Mouse (Mus musculus): ENCODE measurements around the gene Btg2.

Gene Btg2

GRCm38 (mm10) chr1:134097080-134097855, 18.3 kb upstream of the Btg2 start:
- DNase-seq: peak; percentile 4

GRCm38 (mm10) chr1:134096264-134096934, 17.5 kb upstream of the Btg2 start:
- DNase-seq: peak; percentile 17

GRCm38 (mm10) chr1:134095721-134096120, 16.8 kb upstream of the Btg2 start:
- DNase-seq: no peak

DNA sequence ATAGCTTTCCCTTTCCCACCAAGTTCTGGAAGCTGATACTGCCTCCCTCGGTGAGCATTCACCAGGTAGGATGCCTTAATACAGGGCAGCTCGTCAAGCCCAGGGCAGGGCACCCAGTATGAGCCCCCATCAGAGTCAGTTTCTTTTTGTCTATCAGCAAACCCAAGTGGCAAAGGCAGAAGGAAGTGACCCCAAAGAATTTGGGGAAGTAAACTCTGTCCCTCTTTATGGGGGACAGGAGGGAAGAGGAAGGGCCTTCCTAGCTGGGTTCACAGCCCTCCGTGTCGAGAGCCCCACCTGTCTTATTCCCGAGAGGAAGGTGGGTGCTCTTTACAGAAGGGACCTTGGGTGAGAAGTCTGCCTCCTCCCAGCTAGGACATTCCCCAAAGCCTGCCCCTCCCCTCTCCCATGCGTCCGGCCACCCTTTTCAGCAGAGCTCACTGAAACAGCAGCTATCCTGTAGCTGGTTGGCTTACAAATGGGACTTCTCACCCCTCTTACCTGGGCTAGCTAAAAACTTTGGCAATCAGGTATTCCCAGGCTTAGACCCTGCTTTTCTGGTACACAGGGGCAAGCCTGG, 16.2 kb upstream of the Btg2 start:
- DNase-seq: peak; percentile 4

DNA sequence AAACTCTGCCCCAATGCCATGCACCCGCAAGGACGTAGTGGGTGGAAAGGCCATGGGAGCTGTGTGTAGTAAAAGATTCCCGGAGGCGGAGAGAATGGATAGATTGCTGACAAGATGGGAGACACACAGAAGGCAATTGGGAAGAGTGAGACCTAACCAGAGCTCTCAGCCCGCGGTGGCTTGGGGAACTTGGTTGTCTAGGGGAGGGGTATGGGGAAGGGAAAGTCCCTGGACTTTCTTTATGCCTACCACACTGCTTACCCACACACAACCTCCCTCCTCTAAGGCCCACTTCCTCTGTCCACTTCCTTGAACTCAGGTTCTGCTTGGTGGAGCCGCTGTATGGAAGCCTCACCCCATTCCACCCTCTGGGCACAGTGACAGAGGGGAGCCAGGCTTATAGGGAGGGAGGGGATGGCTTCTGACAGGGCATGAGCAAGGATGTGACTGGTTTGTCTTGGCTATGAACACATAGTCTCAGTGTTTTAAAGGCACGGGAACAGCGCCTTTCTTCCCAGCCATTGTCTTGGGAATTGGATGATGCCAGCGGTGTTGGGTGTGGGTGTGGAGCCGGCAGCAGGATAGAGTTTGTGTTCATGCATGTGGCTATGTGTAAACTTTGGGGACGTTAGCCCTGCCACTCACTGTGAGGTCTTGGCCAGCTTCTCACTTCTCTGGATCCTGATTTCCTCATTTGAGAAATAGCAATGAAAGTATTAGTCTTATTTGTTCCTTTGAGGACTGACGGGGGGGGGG, 15.0 kb upstream of the Btg2 start:
- DNase-seq: peak; percentile 28

- peak; percentile 92 for DNase-seq
These were observed 14.2 kb upstream of the Btg2 start for GRCm38 (mm10) chr1:134092852-134093770.

GRCm38 (mm10) chr1:134092368-134092767, 13.4 kb upstream of the Btg2 start:
- DNase-seq: no peak

DNA sequence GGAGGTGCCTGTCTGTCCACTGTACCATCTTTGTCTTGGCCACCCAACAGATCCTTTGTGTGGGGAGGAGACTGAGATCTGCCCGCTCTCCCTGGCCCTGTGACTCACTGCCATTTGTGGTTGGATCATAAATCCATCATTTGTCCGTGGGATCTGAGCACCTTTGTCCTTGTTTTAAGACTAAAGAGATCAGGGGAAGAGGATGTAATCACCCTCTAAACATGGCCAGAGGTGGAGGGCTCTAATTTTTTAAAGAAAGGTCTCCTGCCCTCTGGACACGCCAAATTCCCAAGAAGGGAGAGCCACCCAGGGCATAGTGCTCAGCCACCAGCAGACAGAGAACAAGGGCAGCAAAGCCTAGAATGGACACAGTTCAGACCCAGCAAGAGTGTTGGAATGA, 12.9 kb upstream of the Btg2 start:
- DNase-seq: no peak

- DNase-seq: no peak
These were observed 10.2 kb upstream of the Btg2 start for GRCm38 (mm10) chr1:134089074-134089473.

- peak; percentile 49 for DNase-seq
These were observed 8.0 kb upstream of the Btg2 start for GRCm38 (mm10) chr1:134086811-134087398.

GRCm38 (mm10) chr1:134086017-134086416, 7.1 kb upstream of the Btg2 start:
- DNase-seq: no peak

DNA sequence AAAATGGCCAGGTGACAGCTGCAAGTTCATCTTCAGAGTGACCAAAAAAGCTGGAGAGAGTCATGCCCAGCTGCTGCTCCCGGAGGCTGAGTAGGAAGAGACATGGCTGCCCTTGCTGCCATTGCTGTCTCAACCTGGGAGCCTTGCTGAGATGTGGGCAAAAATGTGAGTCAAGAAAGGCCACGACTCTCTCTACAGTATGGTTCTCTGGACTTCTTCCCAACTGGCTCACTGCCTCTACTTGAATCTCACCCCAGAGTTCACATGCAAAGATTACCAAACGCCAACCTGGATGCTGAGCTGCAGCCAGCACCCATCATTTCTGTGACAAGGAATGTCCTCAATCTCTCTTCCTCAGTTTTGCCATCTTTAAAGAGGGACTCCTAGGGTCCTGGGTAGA, 5.2 kb upstream of the Btg2 start:
- no peak for DNase-seq

DNA sequence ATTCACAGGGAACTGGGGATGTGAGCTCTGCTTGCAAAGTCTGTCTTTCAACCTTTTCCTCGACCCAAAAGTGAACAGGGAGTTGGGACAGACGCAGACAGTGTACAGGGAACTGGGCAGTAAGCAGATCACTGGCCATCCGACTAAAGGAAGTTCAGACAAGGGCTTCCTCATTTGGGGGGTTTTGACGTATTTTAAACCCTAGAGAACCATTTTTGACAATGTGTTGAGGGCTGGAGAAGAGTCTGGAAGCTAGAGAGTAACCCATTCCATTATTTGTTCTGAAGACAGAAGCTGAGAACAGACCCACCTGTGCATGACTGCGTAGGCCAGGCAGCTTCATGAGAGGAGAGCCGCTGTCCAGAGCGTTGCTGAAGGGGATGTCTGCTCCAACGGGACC, 4.8 kb upstream of the Btg2 start:
- no peak for DNase-seq

GRCm38 (mm10) chr1:134082987-134083516, 4.1 kb upstream of the Btg2 start:
- peak; percentile 53 for DNase-seq

DNA sequence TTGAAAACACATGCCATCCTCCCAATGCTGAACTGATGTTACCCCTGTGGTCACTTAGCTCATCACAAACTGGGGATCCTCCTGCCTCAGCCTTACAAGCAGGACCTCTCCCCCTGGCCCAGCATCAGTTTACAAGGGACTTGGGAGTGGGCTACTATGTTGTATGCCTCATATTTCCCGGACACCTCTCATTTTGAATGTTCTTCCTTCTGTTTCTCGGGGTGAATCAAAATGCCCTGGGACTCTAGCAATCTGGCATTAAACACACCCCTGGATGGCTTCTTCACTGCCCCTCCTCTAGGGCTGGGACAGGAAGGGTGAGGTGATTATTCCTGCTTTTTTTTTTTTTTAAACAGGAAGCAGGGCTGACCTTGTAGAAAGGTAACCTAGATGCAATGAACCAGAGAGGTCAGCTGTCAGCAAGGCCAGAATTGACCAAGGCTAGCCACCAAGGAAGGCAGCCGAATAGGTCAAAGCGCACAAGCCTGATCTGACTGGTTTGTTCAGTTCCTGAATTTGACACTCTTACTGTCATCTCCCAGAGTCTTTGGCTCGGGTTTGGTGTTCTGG, 2.0 kb upstream of the Btg2 start:
- peak; percentile 68 for DNase-seq

- no peak for DNase-seq
These were observed 1.5 kb upstream of the Btg2 start for GRCm38 (mm10) chr1:134080406-134080805.

DNA sequence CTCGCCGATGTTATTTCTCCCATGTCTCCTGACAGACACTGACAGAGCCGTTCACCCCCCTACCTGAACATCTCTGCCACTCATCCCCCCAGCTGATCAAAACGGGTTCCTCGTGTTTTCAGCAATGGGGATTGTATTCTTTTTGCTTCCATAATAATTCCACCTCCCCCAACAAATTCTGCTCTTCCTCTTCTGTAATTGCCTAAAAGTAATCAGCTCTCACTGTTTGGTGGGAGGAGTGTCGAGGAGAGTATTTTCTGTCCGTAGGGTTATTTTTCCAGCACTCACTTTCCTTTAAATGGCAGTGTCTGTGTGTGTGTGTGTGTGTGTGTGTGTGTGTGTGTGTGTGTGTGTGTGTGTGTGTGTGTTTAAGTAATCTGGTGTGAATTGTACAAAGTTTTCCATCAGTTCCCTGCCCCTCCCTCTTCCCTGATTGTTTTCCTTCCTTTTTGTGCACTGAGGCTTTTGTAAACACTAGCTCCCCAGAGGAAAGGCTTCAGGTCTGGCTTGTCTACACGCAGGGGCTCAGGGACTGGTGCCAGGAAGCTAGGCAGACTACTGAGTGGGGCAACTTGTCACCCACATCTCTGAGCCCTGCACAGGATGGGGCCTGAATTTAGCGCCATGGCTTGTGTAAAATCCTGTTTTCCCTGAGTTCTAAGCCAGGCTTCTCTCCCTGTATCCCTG, 700 bp upstream of the Btg2 start:
- peak; percentile 74 for DNase-seq

GRCm38 (mm10) chr1:134078061-134078795, 692 bp downstream of the Btg2 start:
- DNase-seq: peak; percentile 48

- DNase-seq: peak; percentile 50
These were observed 1.4 kb downstream of the Btg2 start for GRCm38 (mm10) chr1:134077389-134078060.
